Comparison of ENCODE assay signal across 13 mouse cellular contexts in genomic region chrX:57260744-57261143, GRCm38 (mm10). TPM values are rescaled to one million over a fixed set of nuclear protein-coding genes. Genes with fewer than 3 reads are reported as not detected.
A peak's percentile ranks its signal among the peaks of the same experiment; 100 is the strongest.
DNase-seq lines count a peak whose midpoint lies in the region; ATAC-seq and TF ChIP-seq lines count a peak whose summit lies in the region.
"Had no signal": no experiment of that assay in that cellular context is flagged by ENCODE, and none has a peak within 500 bp of the region (broad histone marks: within the 10 kb centered on the region; RNA-seq: fewer than 3 reads in every experiment).

No protein-coding gene starts in this region.

- H3K4me2 ChIP-seq in lung, embryonic 14.5 days, result no peak overlapping the region
- H3K4me2 ChIP-seq in stomach, postnatal 0 days (replicated peaks; ENCODE audit: low read depth), result no peak overlapping the region
- H3K4me2 ChIP-seq: embryonic facial prominence, embryonic 13.5 days had no signal

- ATAC-seq in lung, embryonic 14.5 days (ENCODE audit: insufficient read depth), result no peak
- no peak for ATAC-seq in stomach, postnatal 0 days (ENCODE audit: low FRiP score, low TSS enrichment)

- TF ChIP-seq EP300 in stomach, postnatal 0 days (optimal IDR thresholded peaks at IDR 0.05), result no peak

- no peaks in the 10 kb centered on the region for H3K4me1 ChIP-seq in lung, embryonic 14.5 days (ENCODE audit: insufficient read depth)
- no peaks in the 10 kb centered on the region for H3K4me1 ChIP-seq in ES-E14 (ENCODE audit: control insufficient read depth in 2 of 2, insufficient read depth in 2 of 2, low read length in 2 of 2, poor library complexity in 1 of 2)
- no peaks in the 10 kb centered on the region for H3K4me1 ChIP-seq in stomach, postnatal 0 days (replicated peaks; ENCODE audit: control insufficient read depth, insufficient read depth)
- H3K4me1 ChIP-seq: embryonic facial prominence, embryonic 13.5 days; heart, embryonic 10.5 days; limb, embryonic 10.5 days had no signal

- TF ChIP-seq CTCF in gastrocnemius, adult 2 months (IDR thresholded peaks at IDR 0.05), result peak; percentile 39
- peak; percentile 41 for TF ChIP-seq CTCF in lung, embryonic 14.5 days (IDR thresholded peaks at IDR 0.05; ENCODE audit: low read depth)
- peak; percentile 64 for TF ChIP-seq CTCF in stomach, postnatal 0 days (IDR thresholded peaks at IDR 0.05; ENCODE audit: low read depth)

- in situ Hi-C loops in ES-E14 (cut with MboI; ENCODE audit: low sequenced_read_pairs in 2 of 2, unreplicated experiment in 2 of 2), result no loop called here

- H3K9me3 ChIP-seq in lung, embryonic 14.5 days (ENCODE audit: low read depth, low read length), result no peaks in the 10 kb centered on the region
- H3K9me3 ChIP-seq in ES-E14 (ENCODE audit: control insufficient read depth, insufficient read depth, low read depth, low read length), result no peaks in the 10 kb centered on the region
- no peaks in the 10 kb centered on the region for H3K9me3 ChIP-seq in stomach, postnatal 0 days (ENCODE audit: control insufficient read depth, low read length)
- H3K9me3 ChIP-seq: embryonic facial prominence, embryonic 13.5 days; heart, embryonic 10.5 days; limb, embryonic 10.5 days had no signal

- DNase-seq in gastrocnemius, adult 2 months, result no peak
- DNase-seq in gastrocnemius, adult 18-20 months (ENCODE audit: low spot score), result no peak
- DNase-seq in lung, embryonic 14.5 days, result no peak
- DNase-seq in lung, postnatal 36 days, result no peak
- DNase-seq in ES-E14 (ENCODE audit: low read depth, low spot score), result peak; percentile 2
- peak; percentile 17 for DNase-seq in stomach, postnatal 0 days (ENCODE audit: low spot score)
- DNase-seq in heart, adult 9 months (ENCODE audit: low spot score in 2 of 2), result no peak
- DNase-seq in spleen, postnatal 14 days (ENCODE audit: low spot score in 2 of 2), result no peak

- H3K27ac ChIP-seq in gastrocnemius, adult 2 months, result no peak overlapping the region
- H3K27ac ChIP-seq in lung, embryonic 14.5 days (ENCODE audit: low read depth), result no peak overlapping the region
- no peak overlapping the region for H3K27ac ChIP-seq in ES-E14 (ENCODE audit: insufficient read depth, low read depth, low read length, poor library complexity, severe bottlenecking)
- H3K27ac ChIP-seq in stomach, postnatal 0 days (replicated peaks), result no peak overlapping the region
- H3K27ac ChIP-seq: embryonic facial prominence, embryonic 13.5 days; heart, embryonic 10.5 days; limb, embryonic 10.5 days had no signal

- H3K36me3 ChIP-seq in lung, embryonic 14.5 days (ENCODE audit: insufficient read depth), result no peaks in the 10 kb centered on the region
- H3K36me3 ChIP-seq in ES-E14 (ENCODE audit: control insufficient read depth, insufficient read depth, low read length, poor library complexity, severe bottlenecking), result no peaks in the 10 kb centered on the region
- no peaks in the 10 kb centered on the region for H3K36me3 ChIP-seq in stomach, postnatal 0 days (ENCODE audit: control insufficient read depth, insufficient read depth, low read length)
- H3K36me3 ChIP-seq: embryonic facial prominence, embryonic 13.5 days; heart, embryonic 10.5 days; limb, embryonic 10.5 days had no signal

- intact Hi-C loops in gastrocnemius, adult 2 months (cut with DNase I), result no loop called here

- WGBS in lung, embryonic 14.5 days, result 49% methylated on average over 2 of the region's 2 CpGs
- WGBS in stomach, postnatal 0 days, result 51% methylated on average over 2 of the region's 2 CpGs

- H3K9ac ChIP-seq in lung, embryonic 14.5 days, result no peak overlapping the region
- no peak overlapping the region for H3K9ac ChIP-seq in ES-E14 (ENCODE audit: insufficient read depth, low read depth, low read length, poor library complexity, severe bottlenecking)
- H3K9ac ChIP-seq in stomach, postnatal 0 days (ENCODE audit: low read length), result no peak overlapping the region
- H3K9ac ChIP-seq: embryonic facial prominence, embryonic 13.5 days had no signal

- H3K4me3 ChIP-seq in gastrocnemius, adult 2 months, result no peak overlapping the region
- no peak overlapping the region for H3K4me3 ChIP-seq in lung, embryonic 14.5 days (ENCODE audit: low read depth, low read length)
- no peak overlapping the region for H3K4me3 ChIP-seq in ES-E14 (ENCODE audit: insufficient read depth in 1 of 2, low read depth in 1 of 2, low read length in 2 of 2, poor library complexity in 1 of 2, severe bottlenecking in 1 of 2)
- H3K4me3 ChIP-seq in stomach, postnatal 0 days (ENCODE audit: low read depth, low read length), result no peak overlapping the region
- H3K4me3 ChIP-seq: embryonic facial prominence, embryonic 13.5 days; heart, embryonic 10.5 days; limb, embryonic 10.5 days had no signal

- no peaks in the 10 kb centered on the region for H3K27me3 ChIP-seq in lung, embryonic 14.5 days (ENCODE audit: insufficient read depth, low read length)
- H3K27me3 ChIP-seq in stomach, postnatal 0 days (ENCODE audit: control insufficient read depth, insufficient read depth, low read length), result no peaks in the 10 kb centered on the region
- H3K27me3 ChIP-seq: embryonic facial prominence, embryonic 13.5 days had no signal

TF ChIP-seq in ES-E14, 5 proteins besides CTCF, POLR2A, EP300 and RAD21:
- TF ChIP-seq ZC3H11A (IDR thresholded peaks at IDR 0.05; ENCODE audit: borderline replicate concordance, low read depth, low read length) (no peak), HCFC1 (IDR thresholded peaks at IDR 0.05; ENCODE audit: borderline replicate concordance, insufficient read depth, low read length) (no peak), ZNF384 (IDR thresholded peaks at IDR 0.05; ENCODE audit: low read depth, low read length) (no peak), MAFK (IDR thresholded peaks at IDR 0.05; ENCODE audit: insufficient read depth, low read depth, low read length) (no peak), CHD2 (IDR thresholded peaks at IDR 0.05; ENCODE audit: low read depth, low read length) (no peak)

RNA-seq across cellular contexts. Expression of gene Cd40lg, which starts 48.8 kb away (rescaled TPM):
- total RNA-seq in gastrocnemius, adult 2 months (2021), result not detected
- not detected for total RNA-seq in gastrocnemius, adult 18-20 months (2021)
- not detected in 2 replicates for polyA plus RNA-seq in lung, embryonic 14.5 days (2014; fragmentation: Nextera tagmentation; extraction: Ambion mirVana)
- total RNA-seq in ES-E14 (2012; rRNA removed), result not detected in 2 replicates
- polyA plus RNA-seq in stomach, postnatal 0 days (2015; fragmentation: Nextera tagmentation; extraction: Ambion mirVana), result not detected in 2 replicates
- total RNA-seq: monocyte, adult 5-6 weeks had no signal
- polyA plus RNA-seq: embryonic facial prominence, embryonic 13.5 days; heart, embryonic 10.5 days; limb, embryonic 10.5 days; stomach, embryonic 16.5 days had no signal

Comparison
In these comparisons a context has a peak if more than half of its experiments do, and no peak if none do; other contexts are left out.
1. DNase-seq: peak in ES-E14 (single experiment) and stomach, postnatal 0 days (single experiment); none in gastrocnemius, adult 2 months (single experiment), gastrocnemius, adult 18-20 months (single experiment), lung, embryonic 14.5 days (single experiment), lung, postnatal 36 days (single experiment), heart, adult 9 months (0 of 2) and spleen, postnatal 14 days (0 of 2).
2. Peak in every context shown above with its lines, with median percentiles within 50 percentile points of each other: CTCF ChIP-seq.